Mouse (Mus musculus) cerebellum, postnatal 14 days (tissue): ENCODE measurements around the gene Cox19.
A peak's percentile ranks its signal among the peaks of the same experiment; 100 is the strongest.
"Not testable (repeated sequence)": the region's sequence is repeated elsewhere in the genome, so short reads cannot be mapped to it uniquely, and the experiment has no call there.

Experiments used
- DNase-seq, 2 experiments: peaks; one replicate each; pipeline ENCODE4 v3.0.0; 2021; ENCODE audit warnings: mixed read lengths in 2 of 2

The Cox19 gene

DNA sequence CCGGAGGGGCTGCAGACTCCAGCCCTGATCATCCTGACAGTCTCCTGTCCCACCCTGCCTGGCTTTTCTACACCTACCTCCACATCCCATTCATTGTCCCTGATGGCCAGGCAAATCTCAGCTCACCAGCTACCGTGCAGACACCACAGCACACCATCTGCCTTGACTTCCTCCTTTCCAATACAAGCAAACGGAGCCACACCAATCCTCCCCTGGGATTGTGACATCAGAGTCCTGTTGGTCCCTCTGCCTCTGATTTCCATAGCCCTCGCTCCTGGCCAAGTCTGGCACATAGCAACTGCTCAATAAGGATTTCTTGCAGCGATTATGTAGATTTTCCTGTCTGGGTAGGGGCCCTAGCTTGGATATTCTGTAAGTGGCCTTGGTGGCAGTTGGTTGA lies at the start of gene Cox19:
TSS of gene Cox19 (minus strand) at position 285 of the 400 bp plus-strand sequence.
- DNase-seq: no peak

DNA sequence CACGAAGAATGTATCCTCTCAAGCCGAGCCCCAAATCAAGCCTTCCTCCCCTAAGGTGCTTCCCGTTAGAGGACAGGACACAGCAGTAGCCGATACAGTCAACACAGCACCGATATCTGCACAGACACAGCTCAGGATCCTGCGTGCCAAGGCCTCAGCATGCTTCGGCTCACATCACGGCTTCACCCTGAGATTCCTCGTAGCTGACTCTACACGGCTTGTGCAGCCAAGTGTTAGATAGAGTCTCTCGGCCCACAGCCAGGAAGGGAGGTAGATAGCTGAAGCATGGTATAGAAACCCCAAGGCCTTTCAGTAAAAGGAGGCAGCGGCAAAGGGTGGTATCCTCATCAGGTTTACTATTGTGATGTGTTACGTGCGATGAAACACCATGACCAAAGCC lies 48.8 kb upstream of the Cox19 start:
- DNase-seq: peak; percentile 78 to 88

DNA sequence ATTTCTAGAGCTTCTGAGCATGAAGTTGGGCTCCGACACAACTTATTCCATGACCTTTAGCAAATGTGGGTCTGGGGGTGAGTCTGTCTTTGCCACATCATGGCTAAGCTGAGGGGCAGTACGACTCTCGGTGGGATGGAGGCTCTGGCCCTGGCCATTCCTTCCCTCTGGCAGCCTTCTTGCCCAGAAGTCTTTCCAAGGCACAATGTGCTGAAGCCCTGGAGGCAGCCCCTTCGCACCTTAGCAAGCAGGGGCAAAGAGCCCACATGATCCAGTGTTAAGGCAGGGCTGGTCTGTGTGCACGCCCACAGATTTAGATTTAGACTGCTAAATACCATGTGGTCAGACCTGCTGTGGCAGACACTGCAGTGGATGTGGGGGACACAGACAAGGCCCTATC lies 47.6 kb upstream of the Cox19 start:
- peak; percentile 63 to 68 for DNase-seq

DNA sequence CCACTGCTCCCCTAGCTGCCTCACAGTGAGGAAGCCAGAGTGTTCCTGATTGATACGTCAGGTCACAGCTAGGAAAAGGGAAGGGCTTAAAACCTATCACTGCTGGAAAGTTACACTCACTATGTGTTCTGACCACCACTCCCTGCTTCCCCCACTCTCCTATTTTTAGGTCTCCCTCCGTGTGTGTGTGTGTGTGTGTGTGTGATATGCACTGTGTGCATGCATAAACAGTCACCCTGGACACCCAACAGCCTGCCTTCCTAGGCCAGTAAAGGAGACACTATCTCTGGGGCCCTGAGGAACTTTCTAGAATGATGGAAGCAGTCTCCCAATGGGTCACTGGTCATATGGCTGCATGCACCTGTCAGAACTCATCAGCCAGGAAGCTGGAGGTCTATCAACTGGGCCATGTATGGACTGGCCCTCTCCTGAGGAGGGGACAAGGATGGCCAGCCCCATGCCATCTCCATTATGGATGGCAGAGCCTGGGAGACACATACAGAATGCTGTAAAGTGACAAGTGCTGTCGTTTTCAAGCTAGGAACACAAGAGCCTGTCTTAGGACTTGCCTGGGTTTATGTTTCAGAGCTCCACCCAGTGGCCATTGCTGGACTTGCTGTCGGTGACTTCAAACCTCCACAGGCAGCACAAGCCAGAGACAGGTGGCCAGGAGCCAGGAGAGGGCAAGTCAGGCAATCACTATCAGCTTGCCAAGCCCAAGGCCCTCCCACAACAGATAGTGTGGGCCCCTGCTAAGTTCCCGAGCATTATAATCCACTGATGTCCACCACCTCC lies 46.9 kb upstream of the Cox19 start:
- DNase-seq: peak; percentile 100

DNA sequence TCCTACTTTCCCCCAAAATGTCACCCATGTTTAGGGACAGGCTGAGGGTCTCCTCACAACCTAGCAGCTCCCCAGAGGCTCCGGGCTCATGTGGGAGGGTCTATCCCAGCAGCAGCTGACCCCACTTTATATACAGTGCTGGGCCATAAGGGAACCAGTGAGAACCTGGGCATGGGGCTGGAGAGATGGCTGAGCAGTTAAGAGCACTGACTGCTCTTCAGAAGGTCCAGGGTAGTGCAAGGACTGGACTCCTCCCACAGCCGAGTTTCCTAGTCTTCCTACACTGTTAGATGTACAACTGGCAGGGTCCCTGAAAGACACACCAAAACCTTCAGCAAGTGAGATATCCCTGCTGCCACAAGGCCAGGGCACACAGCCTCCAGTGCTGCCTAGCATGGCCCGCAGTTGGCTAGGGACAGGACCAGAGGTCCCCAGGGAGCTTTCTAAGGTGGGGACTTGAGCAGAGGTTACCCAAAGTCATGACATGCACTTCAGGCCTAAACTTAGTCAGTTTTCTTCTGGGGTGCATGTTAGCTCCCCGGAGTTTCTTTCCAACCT lies 46.2 kb upstream of the Cox19 start:
- no peak for DNase-seq

DNA sequence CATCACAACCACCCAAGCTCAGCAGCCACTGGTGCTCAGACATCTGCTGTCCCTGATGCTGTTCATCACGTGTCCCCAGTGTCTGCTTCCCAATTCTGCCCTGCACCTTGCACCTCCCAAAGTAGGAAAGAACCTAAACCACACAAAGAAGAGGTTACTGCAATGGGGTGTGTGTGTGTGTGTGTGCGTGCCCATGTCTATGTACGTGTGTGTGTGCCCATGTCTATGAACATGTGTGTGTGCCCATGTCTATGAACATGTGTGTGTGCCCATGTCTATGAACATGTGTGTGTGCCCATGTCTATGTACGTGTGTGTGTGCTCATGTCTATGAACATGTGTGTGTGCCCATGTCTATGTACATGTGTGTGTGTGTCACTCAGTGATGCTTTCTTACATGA lies 44.3 kb upstream of the Cox19 start:
- no peak for DNase-seq

DNA sequence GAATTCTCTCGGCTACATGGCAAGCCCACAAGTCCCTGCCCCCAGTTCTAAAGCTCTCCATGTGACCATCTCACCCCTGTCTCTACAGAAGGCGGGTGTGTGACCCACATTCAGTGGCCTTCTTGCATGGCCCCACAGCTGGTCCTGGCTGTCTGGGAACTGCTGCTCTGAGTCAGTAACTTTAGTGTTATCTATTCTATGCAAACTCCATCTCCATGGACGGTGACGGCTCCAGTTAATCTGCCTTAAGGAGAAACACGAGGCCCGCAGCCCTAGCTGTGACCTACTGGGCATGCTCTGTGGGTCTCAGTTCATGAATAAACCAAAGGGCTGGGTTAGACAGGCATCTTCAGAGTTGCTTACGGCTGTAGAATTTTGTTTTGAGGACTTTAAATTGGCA lies 43.2 kb upstream of the Cox19 start:
- DNase-seq: no peak

DNA sequence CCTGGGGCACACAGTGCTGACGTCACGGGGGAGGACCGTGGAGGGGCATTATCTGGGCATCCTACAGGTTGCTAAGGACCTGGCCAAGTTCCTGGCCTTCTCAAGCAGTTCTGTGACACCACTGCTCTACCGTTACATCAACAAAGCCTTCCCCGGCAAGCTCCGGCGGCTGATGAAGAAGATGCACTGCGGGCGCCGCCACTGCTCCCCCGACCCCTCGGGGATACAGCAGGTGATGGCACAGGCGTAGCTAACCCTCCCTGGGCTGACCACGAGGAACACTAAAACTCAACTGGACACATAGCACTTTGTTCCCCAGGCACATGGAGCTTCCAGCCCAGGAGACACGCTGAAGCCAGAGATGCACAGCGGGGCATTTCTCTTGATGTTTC lies 42.0 kb upstream of the Cox19 start:
- DNase-seq: no peak

DNA sequence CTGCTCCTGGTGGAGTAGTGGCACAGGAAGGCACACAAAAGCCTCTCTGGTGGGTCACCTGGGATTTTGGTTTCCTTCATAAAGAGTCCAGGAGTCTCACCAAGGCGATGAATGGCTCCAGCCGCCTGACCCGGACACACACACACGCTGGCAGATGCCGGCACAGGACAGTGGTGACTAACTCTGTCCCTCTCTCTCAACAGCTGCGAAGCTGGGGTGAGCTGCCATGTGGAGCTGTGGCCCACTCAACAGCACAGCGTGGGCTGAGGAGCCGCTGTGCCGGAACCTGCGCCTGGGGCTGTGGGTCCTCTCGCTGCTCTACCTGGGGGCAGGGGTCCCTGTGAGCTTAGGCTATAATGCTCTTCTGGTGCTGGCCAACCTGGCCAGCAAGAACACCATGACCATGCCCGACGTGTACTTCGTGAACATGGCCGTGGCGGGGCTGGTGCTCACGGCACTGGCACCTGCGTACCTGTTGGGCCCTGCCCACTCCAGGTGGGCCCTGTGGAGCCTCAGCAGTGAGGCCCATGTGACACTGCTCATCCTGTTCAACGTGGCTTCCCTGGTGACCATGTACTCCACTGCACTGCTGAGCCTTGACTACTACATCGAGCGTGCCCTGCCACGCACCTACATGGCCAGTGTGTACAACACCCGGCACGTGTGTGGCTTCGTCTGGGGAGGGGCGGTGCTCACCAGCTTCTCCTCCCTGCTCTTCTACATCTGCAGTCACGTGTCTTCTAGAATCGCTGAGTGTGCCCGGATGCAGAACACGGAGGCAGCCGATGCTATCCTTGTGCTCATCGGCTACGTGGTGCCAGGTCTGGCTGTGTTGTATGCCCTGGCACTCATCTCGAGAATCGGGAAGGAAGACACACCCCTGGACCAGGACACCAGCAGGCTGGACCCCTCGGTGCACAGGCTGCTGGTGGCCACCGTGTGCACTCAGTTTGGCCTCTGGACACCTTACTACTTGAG lies 41.3 kb upstream of the Cox19 start:
- no peak for DNase-seq

DNA sequence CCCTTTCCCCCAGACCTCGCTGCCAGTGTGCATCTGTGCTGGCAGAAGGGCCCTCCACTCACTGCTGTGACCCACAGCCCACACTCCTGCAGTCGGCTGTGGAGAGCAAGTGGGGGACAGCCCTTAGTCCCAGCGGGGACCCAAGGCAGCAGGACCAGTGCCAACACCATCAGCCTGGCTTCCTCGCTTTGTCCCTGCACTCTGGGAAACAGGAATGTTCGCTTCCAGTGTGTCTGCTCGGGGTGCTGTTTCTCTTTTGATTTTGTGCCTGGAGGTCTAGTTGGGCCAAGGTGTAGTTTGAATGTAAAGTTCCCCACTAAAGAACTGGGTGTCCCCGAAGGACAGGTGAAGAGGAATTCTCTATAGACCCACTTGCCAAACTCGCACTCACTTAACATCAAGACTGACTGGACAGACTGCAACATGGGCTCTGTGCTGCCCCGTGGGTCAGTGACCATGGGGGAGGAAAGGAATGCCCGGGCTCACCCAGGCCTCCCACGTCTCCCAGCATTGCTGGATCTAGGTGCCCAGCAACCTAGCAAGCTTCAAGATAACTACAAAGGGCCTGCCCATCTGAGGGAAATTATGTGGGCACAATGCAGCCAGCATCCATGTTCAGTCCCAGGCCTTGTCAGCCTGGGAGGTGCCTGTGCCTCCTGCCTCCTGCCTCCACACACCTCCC lies 40.2 kb upstream of the Cox19 start:
- DNase-seq: peak; percentile 64 to 77

DNA sequence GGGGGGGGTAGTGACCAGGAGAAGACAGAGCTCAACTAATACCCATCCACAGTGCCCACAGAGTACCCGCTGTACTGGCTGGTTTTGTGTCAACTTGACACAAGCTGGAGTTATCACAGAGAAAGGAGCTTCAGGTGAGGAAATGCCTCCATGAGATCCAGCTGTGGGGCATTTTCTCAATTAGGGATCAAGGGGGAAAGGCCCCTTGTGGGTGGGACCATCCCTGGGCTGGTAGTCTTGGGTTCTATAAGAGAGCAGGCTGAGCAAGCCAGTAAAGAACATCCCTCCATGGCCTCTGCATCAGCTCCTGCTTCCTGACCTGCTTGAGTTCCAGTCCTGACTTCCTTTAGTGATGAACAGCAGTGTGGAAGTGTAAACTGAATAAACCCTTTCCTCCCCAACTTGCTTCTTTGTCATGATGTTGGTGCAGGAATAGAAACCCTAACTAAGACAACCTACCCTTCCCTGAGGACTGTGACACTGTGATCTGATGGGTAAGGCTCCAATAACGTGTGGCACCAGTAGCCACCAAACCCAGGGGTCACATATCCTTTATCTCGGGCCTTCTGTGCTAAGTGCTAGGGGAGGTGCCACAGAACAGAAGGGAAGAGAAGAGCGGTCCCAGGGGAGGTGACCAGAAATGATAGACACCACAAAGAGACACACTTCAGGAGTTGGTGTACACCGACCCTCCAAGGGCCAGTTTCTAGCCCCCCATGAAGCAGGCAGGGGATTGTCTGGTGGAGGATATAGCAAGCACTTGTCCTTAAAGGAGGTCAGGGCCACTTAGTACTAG lies 39.3 kb upstream of the Cox19 start:
- not testable (repeated sequence) for DNase-seq

DNA sequence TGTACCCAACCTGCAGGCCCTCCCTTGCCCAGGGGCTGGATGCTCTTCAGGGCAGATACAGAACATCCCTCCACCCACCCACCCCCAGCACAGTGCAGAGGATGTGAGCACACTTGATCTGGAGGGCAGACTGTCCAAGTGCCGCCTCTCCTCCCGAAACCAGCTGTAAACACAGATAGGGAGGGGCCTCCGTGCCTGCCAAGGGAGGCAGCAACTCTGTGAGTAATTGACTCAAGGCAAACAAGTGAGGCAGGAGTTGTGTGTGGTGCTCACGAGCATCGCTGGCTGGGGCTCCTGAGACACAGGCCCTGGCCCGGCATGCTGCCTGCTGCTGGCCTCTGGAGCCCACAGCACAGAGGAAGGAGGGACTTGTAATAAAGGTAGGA lies 38.5 kb upstream of the Cox19 start:
- DNase-seq: no peak

DNA sequence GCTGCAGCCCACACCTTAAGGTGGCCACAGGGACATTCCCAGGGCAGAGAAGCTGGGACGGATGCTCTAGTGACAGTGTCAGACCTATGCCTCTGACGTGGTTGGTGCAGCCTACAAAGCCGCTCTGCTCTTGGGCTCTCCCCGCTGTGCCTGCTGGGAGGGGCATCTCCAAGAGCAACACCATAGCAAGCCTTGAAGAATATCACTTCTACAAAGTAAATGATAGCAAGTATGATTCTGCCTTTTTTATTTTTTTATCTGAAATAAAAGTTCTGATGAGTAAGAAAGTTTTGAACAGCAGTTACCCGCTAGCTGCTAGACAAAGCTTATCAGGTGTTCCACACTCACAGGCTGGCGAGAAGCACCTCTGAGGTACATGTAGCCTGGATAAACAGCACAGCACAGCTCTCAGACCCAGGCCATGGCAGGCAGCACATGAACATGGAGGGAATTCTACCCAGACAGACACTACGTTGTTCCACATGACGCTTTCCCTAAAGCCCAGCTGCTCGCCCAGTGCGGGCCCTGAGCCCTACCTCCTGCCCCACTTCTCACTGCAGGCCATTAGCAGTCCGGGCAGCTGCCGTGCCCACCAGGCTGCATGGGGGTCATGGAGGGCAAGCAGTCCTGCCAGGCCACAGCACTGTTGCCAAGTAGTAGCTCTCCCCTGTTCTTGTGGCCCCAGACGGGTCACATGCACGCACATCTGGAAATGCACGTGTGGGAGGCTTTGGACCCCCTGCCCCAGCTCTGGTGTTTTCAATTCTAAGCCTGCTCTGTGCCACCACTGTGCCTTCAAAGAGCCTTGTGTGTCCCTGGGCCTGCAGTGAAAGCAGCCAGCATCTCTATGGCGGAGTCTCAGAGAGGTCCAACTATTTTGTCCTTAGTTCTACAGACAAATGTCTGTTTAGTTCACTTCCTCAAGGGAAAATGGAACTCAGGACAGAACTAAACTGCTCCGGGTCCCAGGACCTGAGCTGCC lies 37.8 kb upstream of the Cox19 start:
- DNase-seq: no peak

DNA sequence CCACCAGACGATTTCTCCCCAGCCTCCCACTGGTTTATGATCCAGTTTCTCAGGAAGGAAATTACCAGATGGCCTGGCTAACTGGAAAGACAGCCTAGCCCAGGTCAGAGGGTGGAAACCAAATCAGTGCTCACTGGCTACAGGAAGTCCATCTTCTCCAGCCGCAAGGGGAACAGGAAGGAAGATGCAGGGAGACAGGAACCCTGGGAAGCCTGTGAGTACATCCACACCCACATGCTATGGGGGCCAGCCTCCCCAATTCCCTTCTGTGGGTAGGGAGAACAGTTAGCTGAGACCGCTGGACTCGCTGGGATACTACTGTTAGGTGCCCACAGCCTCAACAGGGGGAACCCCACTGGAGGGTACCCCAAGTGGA lies 37.0 kb upstream of the Cox19 start:
- no peak for DNase-seq

DNA sequence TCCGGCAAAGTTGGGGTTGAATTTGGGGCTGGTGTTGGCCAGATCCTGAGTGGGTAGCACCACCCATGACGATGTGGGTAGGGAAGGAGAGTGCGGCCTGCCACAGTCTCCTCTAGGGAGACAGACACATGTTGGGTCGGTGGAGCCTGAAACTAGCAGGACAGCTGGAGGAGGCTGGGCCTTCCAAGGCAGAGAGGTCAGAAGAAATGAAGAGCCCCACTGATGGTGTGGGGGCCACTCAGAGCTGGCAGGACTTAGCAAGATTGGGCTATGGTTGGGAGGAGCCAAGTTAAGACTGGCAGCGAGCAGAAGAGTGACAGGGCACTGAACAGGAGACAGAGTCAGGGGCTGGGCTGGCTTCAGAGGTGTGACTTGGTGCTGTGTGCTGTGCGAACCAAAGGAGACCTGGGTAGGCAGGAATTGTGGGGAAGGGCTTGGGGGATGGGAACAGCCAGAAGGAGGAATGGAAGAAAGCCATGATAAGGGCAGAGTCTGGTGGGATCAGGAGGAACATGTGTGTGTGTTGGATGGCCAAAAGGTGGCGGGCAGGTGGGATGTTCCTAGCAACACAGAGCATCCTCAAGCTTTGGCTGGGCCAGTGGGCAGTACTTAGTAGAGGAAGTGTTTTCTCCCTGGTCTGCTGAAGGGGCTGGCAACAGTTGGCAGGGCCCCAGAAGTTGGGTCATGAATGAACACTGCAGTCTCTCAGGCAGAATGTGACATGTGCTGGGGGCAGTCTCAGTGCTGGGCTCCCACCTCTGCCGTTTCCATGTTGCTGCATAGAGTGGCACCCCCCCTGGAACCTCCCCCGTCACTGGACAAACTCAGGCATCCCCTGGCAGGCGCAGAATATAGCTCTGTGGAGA lies 36.3 kb upstream of the Cox19 start:
- peak; percentile 61 to 82 for DNase-seq

DNA sequence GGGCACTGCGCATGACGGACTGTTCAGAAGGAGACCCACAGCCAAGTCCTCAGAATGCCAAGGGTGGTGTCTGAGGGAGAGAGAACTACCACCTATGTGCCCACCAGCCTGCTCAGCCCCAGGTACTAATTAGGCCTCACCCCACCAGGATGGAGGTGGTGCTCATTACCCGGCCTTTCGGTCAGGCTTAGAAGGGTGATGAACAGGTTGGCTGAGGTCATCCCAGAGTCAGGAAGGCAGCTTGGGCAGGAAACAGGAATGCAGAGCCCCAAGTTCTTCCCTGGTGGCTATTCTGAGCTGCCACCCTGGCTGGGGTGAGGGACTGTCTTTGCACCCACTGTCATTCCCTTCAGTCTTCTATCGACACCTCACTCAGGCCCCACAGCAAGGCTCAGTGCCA lies 34.8 kb upstream of the Cox19 start:
- no peak for DNase-seq

DNA sequence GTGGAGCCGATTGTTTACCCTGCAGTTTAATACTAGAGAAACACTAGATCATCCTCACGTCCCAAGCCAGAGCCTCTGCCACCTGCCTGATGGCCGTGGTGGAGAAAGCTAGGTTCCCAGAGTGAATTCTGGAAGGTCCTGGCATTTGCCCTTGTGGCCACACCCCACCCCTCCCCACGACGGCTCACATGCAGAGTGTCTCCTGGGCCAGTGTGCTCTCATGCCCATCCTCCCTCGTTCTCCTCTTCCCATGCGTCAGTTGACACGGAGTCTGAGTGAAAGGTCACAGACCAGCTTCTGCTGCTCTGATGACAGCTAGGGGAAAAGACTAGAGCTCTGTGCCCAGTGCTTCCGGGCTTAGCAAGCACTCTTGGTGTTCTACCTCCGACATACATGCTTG lies 33.3 kb upstream of the Cox19 start:
- no peak for DNase-seq

DNA sequence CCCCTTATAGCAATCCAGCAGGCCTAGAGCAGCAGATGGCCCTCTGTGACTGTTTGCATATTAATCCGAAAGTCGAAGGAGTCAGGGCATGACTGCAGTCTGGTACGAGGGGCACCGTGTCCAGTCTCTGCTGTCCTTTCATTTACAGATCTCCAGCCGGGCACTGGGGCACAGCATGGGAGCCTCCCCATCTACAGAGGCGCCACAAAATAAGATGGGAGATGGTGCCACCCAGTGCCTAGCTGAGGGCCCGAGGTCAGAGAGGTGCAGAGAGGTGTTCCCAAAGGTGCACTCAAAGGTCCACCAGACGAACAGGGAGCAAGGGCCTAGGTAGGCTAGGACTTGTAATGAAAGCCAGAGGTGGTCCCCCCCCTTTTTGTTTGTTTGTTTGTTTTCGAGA lies 32.0 kb upstream of the Cox19 start:
- no peak for DNase-seq

DNA sequence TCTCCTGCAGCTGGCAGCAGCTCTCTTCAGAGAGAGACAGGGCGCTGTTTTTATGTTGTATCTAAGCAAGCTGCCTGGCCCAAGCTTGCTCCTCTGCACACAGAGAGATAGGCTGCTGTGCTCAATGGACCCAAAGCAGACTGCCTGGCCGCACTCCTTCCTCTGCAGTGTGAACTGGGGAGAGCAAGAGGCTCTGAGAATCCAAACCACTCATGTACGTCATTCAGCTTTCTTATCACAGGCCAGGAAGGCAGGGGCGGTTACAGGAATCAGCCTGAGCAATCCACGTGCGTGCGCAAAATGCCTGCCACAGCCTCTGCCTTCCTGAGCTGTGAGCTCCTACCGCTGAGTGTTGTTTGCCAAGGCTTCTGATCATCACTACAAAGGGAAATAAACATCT lies 31.5 kb upstream of the Cox19 start:
- peak; percentile 62 to 69 for DNase-seq
